Mouse (Mus musculus): ENCODE measurements at regions not wholly inside any gene's neighbourhood (a gene's known extent, or its start where the extent isn't known, plus 50 kb on each side); places are given as distances from the start of the nearest gene placed in this dataset.

DNA sequence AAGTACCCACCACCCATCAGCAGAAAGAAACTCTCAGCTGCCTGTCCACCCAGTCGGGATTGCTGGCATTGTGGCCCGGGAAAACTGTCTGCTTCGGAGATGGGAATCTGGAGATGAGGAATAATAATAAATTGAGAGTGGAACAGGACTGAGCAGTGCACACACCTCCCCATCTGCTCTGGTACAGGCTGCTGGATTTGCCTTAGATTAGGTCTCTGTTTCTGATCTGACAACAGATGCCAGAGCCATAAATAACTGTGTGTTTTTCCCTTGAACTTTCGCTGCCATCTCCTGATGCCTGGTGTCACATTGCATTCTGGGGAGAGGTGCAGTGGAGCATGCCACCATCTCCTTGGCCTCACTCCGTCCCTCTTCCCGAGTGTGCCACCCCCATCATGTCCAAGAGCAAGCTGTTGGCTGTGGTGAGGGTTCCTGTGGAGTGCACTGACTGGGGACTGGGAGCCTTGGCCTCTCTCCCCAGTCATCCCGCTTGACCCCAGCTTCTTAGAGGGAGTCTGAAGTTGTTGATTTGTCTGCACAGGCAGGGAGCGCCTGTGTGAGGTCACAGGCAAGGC lies 50.4 kb upstream of the Nxpe4 start:
- WGBS: 9% methylated on average over 8 of the region's 8 CpGs
- no peak for TF ChIP-seq CTCF (IDR thresholded peaks at IDR 0.05; ENCODE audit: borderline replicate concordance, insufficient read depth, low read depth, low read length)
- TF ChIP-seq POLR2A (IDR thresholded peaks at IDR 0.05; ENCODE audit: borderline replicate concordance, insufficient read depth, low read length): no peak
- Histone ChIP-seq H3K4me3 (replicated peaks; ENCODE audit: insufficient read depth, low read depth, low read length) (no peak overlapping the region), H3K4me1 (ENCODE audit: control insufficient read depth, insufficient read depth, low read length) (peaks cover 16% of the 10 kb centered on the region), H3K27me3 (ENCODE audit: control insufficient read depth, insufficient read depth, low read length) (no peaks in the 10 kb centered on the region), H3K27ac (ENCODE audit: insufficient read depth, low read length) (no peak overlapping the region; the same call in 1 of the 2 replicates)
- peak; percentile 76 to 82 for DNase-seq

Measured in cerebellum, adult 2 months (tissue).